Mouse (Mus musculus): ENCODE measurements around the gene Prm3. TPM values are rescaled to one million over a fixed set of nuclear protein-coding genes. Genes with fewer than 3 reads are reported as not detected.

Gene Prm3
- polyA plus RNA-seq, 1 experiment: not detected

- peak within 1 kb of the TSS; percentile 22 for H3K27ac ChIP-seq (ENCODE audit: control insufficient read depth, insufficient read depth, low read length)
- peaks cover 12% of the 10 kb centered on the region for H3K36me3 ChIP-seq (ENCODE audit: control insufficient read depth, insufficient read depth, low read length)
- peak within 1 kb of the TSS; percentile 24 for H3K4me3 ChIP-seq (ENCODE audit: control insufficient read depth, insufficient read depth, low read length)
- TF ChIP-seq POLR2A (IDR thresholded peaks at IDR 0.05; ENCODE audit: control insufficient read depth, extremely low read depth, insufficient read depth, low read length, poor library complexity) (peak; percentile 21; the same call in 1 of the 2 replicates), CTCF (IDR thresholded peaks at IDR 0.05; ENCODE audit: borderline replicate concordance, control insufficient read depth, extremely low read depth, insufficient read depth, low read length, poor library complexity) (no peak)
- peak; percentile 66 for DNase-seq
- peaks cover 36% of the 10 kb centered on the region for H3K4me1 ChIP-seq (replicated peaks; ENCODE audit: control insufficient read depth, insufficient read depth, low read length)
- no peaks in the 10 kb centered on the region for H3K27me3 ChIP-seq (ENCODE audit: control insufficient read depth, insufficient read depth, low read length)
- 5% methylated on average over 16 of the region's 16 CpGs for WGBS
These were observed 2.4 kb downstream of the Prm3 start, which contains the start of gene Tnp2 for GRCm38 (mm10) chr16:10788271-10788670. Tnp2 (minus strand) TSS chr16:10788660.

GRCm38 (mm10) chr16:10787548-10788058 is 3.1 kb downstream of the Prm3 start:
- TF ChIP-seq POLR2A (IDR thresholded peaks at IDR 0.05; ENCODE audit: control insufficient read depth, extremely low read depth, insufficient read depth, low read length, poor library complexity) (no peak), CTCF (IDR thresholded peaks at IDR 0.05; ENCODE audit: borderline replicate concordance, control insufficient read depth, extremely low read depth, insufficient read depth, low read length, poor library complexity) (no peak)
- peaks cover 42% of the 10 kb centered on the region for H3K4me1 ChIP-seq (replicated peaks; ENCODE audit: control insufficient read depth, insufficient read depth, low read length)
- H3K4me3 ChIP-seq (ENCODE audit: control insufficient read depth, insufficient read depth, low read length): no peak overlapping the region
- H3K36me3 ChIP-seq (ENCODE audit: control insufficient read depth, insufficient read depth, low read length): peaks cover 18% of the 10 kb centered on the region
- DNase-seq: no peak
- H3K27me3 ChIP-seq (ENCODE audit: control insufficient read depth, insufficient read depth, low read length): no peaks in the 10 kb centered on the region
- WGBS: 88% methylated on average over 7 of the region's 7 CpGs
- H3K27ac ChIP-seq (ENCODE audit: control insufficient read depth, insufficient read depth, low read length): peak overlapping the region; percentile 22; the same call in 1 of the 2 replicates

- Histone ChIP-seq H3K36me3 (ENCODE audit: control insufficient read depth, insufficient read depth, low read length) (peaks cover 25% of the 10 kb centered on the region), H3K4me3 (ENCODE audit: control insufficient read depth, insufficient read depth, low read length) (no peak overlapping the region), H3K27me3 (ENCODE audit: control insufficient read depth, insufficient read depth, low read length) (no peaks in the 10 kb centered on the region), H3K4me1 (replicated peaks; ENCODE audit: control insufficient read depth, insufficient read depth, low read length) (peaks cover 46% of the 10 kb centered on the region), H3K27ac (ENCODE audit: control insufficient read depth, insufficient read depth, low read length) (peak overlapping the region; percentile 22; the same call in 1 of the 2 replicates)
- WGBS: 78% methylated on average over 4 of the region's 4 CpGs
- DNase-seq: no peak
- no peak for TF ChIP-seq CTCF (IDR thresholded peaks at IDR 0.05; ENCODE audit: borderline replicate concordance, control insufficient read depth, extremely low read depth, insufficient read depth, low read length, poor library complexity)
- no peak for TF ChIP-seq POLR2A (IDR thresholded peaks at IDR 0.05; ENCODE audit: control insufficient read depth, extremely low read depth, insufficient read depth, low read length, poor library complexity)
These were observed 3.7 kb downstream of the Prm3 start for GRCm38 (mm10) chr16:10786782-10787547.

GRCm38 (mm10) chr16:10786288-10786687 is 4.4 kb downstream of the Prm3 start:
- peaks cover 50% of the 10 kb centered on the region for H3K4me1 ChIP-seq (replicated peaks; ENCODE audit: control insufficient read depth, insufficient read depth, low read length)
- no peaks in the 10 kb centered on the region for H3K27me3 ChIP-seq (ENCODE audit: control insufficient read depth, insufficient read depth, low read length)
- peak overlapping the region; percentile 77 for H3K4me3 ChIP-seq (ENCODE audit: control insufficient read depth, insufficient read depth, low read length)
- peak overlapping the region; percentile 88 for H3K27ac ChIP-seq (ENCODE audit: control insufficient read depth, insufficient read depth, low read length)
- TF ChIP-seq POLR2A (IDR thresholded peaks at IDR 0.05; ENCODE audit: control insufficient read depth, extremely low read depth, insufficient read depth, low read length, poor library complexity) (peak; percentile 39; the same call in 1 of the 2 replicates), CTCF (IDR thresholded peaks at IDR 0.05; ENCODE audit: borderline replicate concordance, control insufficient read depth, extremely low read depth, insufficient read depth, low read length, poor library complexity) (peak; percentile 90)
- 3% methylated on average over 9 of the region's 9 CpGs for WGBS
- peak; percentile 88 for DNase-seq
- H3K36me3 ChIP-seq (ENCODE audit: control insufficient read depth, insufficient read depth, low read length): peaks cover 25% of the 10 kb centered on the region

GRCm38 (mm10) chr16:10785371-10786231 is 5.1 kb downstream of the Prm3 start, which contains the start of gene Socs1:
Socs1 (minus strand) TSS chr16:10785536.
- H3K36me3 ChIP-seq (ENCODE audit: control insufficient read depth, insufficient read depth, low read length): peaks cover 25% of the 10 kb centered on the region
- peaks cover 54% of the 10 kb centered on the region for H3K4me1 ChIP-seq (replicated peaks; ENCODE audit: control insufficient read depth, insufficient read depth, low read length)
- no peak for TF ChIP-seq CTCF (IDR thresholded peaks at IDR 0.05; ENCODE audit: borderline replicate concordance, control insufficient read depth, extremely low read depth, insufficient read depth, low read length, poor library complexity)
- peak; percentile 97 for TF ChIP-seq POLR2A (IDR thresholded peaks at IDR 0.05; ENCODE audit: control insufficient read depth, extremely low read depth, insufficient read depth, low read length, poor library complexity)
- WGBS: under 1% methylated on average over 59 of the region's 59 CpGs
- H3K27me3 ChIP-seq (ENCODE audit: control insufficient read depth, insufficient read depth, low read length): no peaks in the 10 kb centered on the region
- peak; percentile 95 for DNase-seq
- peak within 1 kb of the TSS; percentile 88 for H3K27ac ChIP-seq (ENCODE audit: control insufficient read depth, insufficient read depth, low read length)
- peak within 1 kb of the TSS; percentile 77 for H3K4me3 ChIP-seq (ENCODE audit: control insufficient read depth, insufficient read depth, low read length)

Measured in thymus, adult 2 months (tissue).